ENCODE assay signal across 8 mouse cellular contexts in the genomic region with DNA sequence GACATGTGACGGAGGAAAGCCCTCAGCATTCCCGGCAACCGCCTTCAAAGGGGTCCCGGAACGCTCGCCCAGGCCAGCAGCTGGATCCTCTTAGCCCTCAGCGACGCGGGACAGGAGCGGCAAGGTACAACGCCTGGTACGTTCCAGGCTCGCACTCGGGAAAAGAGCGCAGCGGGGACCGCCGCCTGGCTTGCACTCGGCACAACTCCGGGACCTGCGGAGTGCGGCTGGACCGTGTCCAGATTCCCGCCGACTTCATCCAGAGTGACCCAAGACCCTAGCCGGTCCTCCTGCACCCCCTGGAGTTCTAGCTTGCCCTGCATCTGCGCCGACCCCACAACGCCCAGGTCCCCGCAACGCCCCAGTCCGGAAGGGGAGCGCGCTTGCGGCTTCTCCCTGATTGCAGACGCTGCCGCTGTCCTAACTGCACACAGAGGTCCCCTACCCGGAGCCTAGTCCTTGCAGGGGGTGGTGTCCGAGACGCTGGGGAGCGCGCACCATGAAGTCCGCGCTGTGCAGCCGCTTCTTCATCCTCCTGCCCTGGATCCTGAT. TPM values are rescaled to one million over a fixed set of nuclear protein-coding genes. Genes with fewer than 3 reads are reported as not detected.
DNase-seq lines count a peak whose midpoint lies in the region; ATAC-seq and TF ChIP-seq lines count a peak whose summit lies in the region.

No protein-coding gene starts in this region.

- no peaks in the 10 kb centered on the region for H3K9me3 ChIP-seq in heart, embryonic 12.5 days (replicated peaks)
- no peaks in the 10 kb centered on the region for H3K9me3 ChIP-seq in kidney, embryonic 16.5 days (ENCODE audit: low read length)
- H3K9me3 ChIP-seq in liver, embryonic 14.5 days (ENCODE audit: control insufficient read depth, low read length): no peaks in the 10 kb centered on the region

- peak; percentile 45; the same call in 1 of the 2 replicates for ATAC-seq in heart, embryonic 12.5 days (ENCODE audit: insufficient number of reproducible peaks, low FRiP score)
- peak; percentile 50 for ATAC-seq in kidney, embryonic 16.5 days (ENCODE audit: low FRiP score, low TSS enrichment)
- ATAC-seq in liver, embryonic 14.5 days (ENCODE audit: insufficient read depth): no peak
- ATAC-seq in neutrophil, adult 5-6 weeks (ENCODE audit: extremely low read depth, insufficient number of reproducible peaks, low FRiP score, poor library complexity, severe bottlenecking): 0 out of 2 replicates have a peak, but pooled peaks have one; percentile 2
- no peak for ATAC-seq in erythroid progenitor cell, adult 5-6 weeks (replicated peaks; ENCODE audit: low FRiP score, poor library complexity, severe bottlenecking)

- no peak overlapping the region for H3K27ac ChIP-seq in heart, embryonic 12.5 days (ENCODE audit: poor library complexity, severe bottlenecking)
- H3K27ac ChIP-seq in kidney, embryonic 16.5 days (ENCODE audit: low read length): peak overlapping the region; percentile 44
- H3K27ac ChIP-seq in liver, embryonic 14.5 days: no peak overlapping the region

- peaks cover 13% of the 10 kb centered on the region for H3K4me1 ChIP-seq in heart, embryonic 12.5 days (replicated peaks)
- H3K4me1 ChIP-seq in kidney, embryonic 16.5 days (ENCODE audit: insufficient read depth, low read length): peaks cover 19% of the 10 kb centered on the region
- no peaks in the 10 kb centered on the region for H3K4me1 ChIP-seq in liver, embryonic 14.5 days (replicated peaks; ENCODE audit: control insufficient read depth in 2 of 2, insufficient read depth in 2 of 2, low read length in 1 of 2)

- H3K27me3 ChIP-seq in heart, embryonic 12.5 days (replicated peaks): peaks cover 68% of the 10 kb centered on the region
- peaks cover 38% of the 10 kb centered on the region for H3K27me3 ChIP-seq in kidney, embryonic 16.5 days (ENCODE audit: insufficient read depth, low read length)
- H3K27me3 ChIP-seq in liver, embryonic 14.5 days (ENCODE audit: control insufficient read depth, insufficient read depth, low read length): peaks cover 40% of the 10 kb centered on the region

- under 1% methylated on average over 43 of the region's 45 CpGs for WGBS in heart, embryonic 12.5 days
- under 1% methylated on average over 45 of the region's 45 CpGs for WGBS in kidney, embryonic 16.5 days
- under 1% methylated on average over 45 of the region's 45 CpGs for WGBS in liver, embryonic 14.5 days (ENCODE audit: insufficient replicate concordance)

- peak overlapping the region; percentile 69 for H3K4me3 ChIP-seq in heart, embryonic 12.5 days
- peak overlapping the region; percentile 68 for H3K4me3 ChIP-seq in kidney, embryonic 16.5 days (ENCODE audit: low read length)
- peak overlapping the region; percentile 27 to 28; a peak in 3 of 4 replicates for H3K4me3 ChIP-seq in liver, embryonic 14.5 days (ENCODE audit: insufficient read depth in 1 of 2, low read depth in 2 of 2, low read length in 2 of 2)

- peak overlapping the region; percentile 99 for H3K4me2 ChIP-seq in heart, embryonic 12.5 days
- peak overlapping the region; percentile 98 for H3K4me2 ChIP-seq in kidney, embryonic 16.5 days (replicated peaks; ENCODE audit: low read depth, low read length)
- H3K4me2 ChIP-seq in liver, embryonic 14.5 days (ENCODE audit: low read depth): peak overlapping the region; percentile 48

- TF ChIP-seq CTCF in liver, embryonic 14.5 days (IDR thresholded peaks at IDR 0.05; ENCODE audit: low read depth): no peak

- H3K9ac ChIP-seq in heart, embryonic 12.5 days: peak overlapping the region; percentile 55
- H3K9ac ChIP-seq in kidney, embryonic 16.5 days (replicated peaks; ENCODE audit: low read length): peak overlapping the region; percentile 65
- no peak overlapping the region for H3K9ac ChIP-seq in liver, embryonic 14.5 days (replicated peaks)

- DNase-seq in 3134 (ENCODE audit: extremely low read depth, insufficient read length, low spot score) (peak; percentile 7), WW6 (ENCODE audit: low read depth, low spot score) (peak; percentile 14)
- peak; percentile 20 for DNase-seq in embryo, embryonic 11.5 days (ENCODE audit: low read depth, low spot score)
- DNase-seq in liver, embryonic 14.5 days (ENCODE audit: low read depth in 3 of 3, low spot score in 3 of 3): no peak

- no peaks in the 10 kb centered on the region for H3K36me3 ChIP-seq in heart, embryonic 12.5 days
- H3K36me3 ChIP-seq in kidney, embryonic 16.5 days (ENCODE audit: insufficient read depth, low read length): no peaks in the 10 kb centered on the region
- no peaks in the 10 kb centered on the region for H3K36me3 ChIP-seq in liver, embryonic 14.5 days (replicated peaks; ENCODE audit: control insufficient read depth, insufficient read depth, low read depth)

- TF ChIP-seq EP300 in liver, embryonic 14.5 days (IDR thresholded peaks at IDR 0.05; ENCODE audit: low read depth): no peak

RNA-seq across cellular contexts. Expression of a gene that starts 0.7 kb away (rescaled TPM):
- polyA plus RNA-seq in heart, embryonic 12.5 days (2016; fragmentation: Nextera tagmentation; extraction: Ambion mirVana): 0.45 and 0.86 TPM in 2 replicates
- polyA plus RNA-seq in kidney, embryonic 16.5 days (2015; fragmentation: Nextera tagmentation; extraction: Ambion mirVana): 11.1 and 12.5 TPM in 2 replicates
- 0.02 and 0.03 TPM in 2 replicates for polyA plus RNA-seq in liver, embryonic 14.5 days (2012; rRNA removed)
- polyA plus RNA-seq in liver, embryonic 14.5 days (2014; fragmentation: Nextera tagmentation; extraction: Ambion mirVana): 0.11 and 0.25 TPM in 2 replicates
- 0.47 and 0.74 TPM in 2 replicates for total RNA-seq in neutrophil, adult 5-6 weeks (2017)
- total RNA-seq in erythroid progenitor cell, adult 5-6 weeks (2015; ENCODE audit: low replicate concordance): not detected in 2 replicates
- total RNA-seq in erythroid progenitor cell, adult 5-6 weeks (2017; ENCODE audit: low replicate concordance): 0.15 and 4.6 TPM in 2 replicates

Comparison
In these comparisons a context has a peak if more than half of its experiments do, and no peak if none do; other contexts are left out.
1. DNase-seq: peak in 3134 (single experiment), WW6 (single experiment) and embryo, embryonic 11.5 days (single experiment); none in liver, embryonic 14.5 days (0 of 3).
2. ATAC-seq: peak in heart, embryonic 12.5 days (single experiment), kidney, embryonic 16.5 days (single experiment) and neutrophil, adult 5-6 weeks (single experiment); none in liver, embryonic 14.5 days (single experiment) and erythroid progenitor cell, adult 5-6 weeks (single experiment).
3. H3K4me2 ChIP-seq: peak in every context shown above with its lines; median percentile 99 in heart, embryonic 12.5 days; 98 in kidney, embryonic 16.5 days; 48 in liver, embryonic 14.5 days.
4. Peak in every context shown above with its lines, with median percentiles within 50 percentile points of each other: H3K4me3 ChIP-seq.